Mouse (Mus musculus) liver, adult 2 months (tissue): Measurements from ENCODE around the gene Mfsd2b. TPM values are rescaled to one million over a fixed set of nuclear protein-coding genes. Genes with fewer than 3 reads are reported as not detected.

Source experiments
- DNase-seq: peaks from one replicate; pipeline ENCODE4 v3.0.0-alpha.2; 2011; ENCODE audit warnings: low read depth, low spot score; ENCODE audit errors: extremely low read depth
- H3K27ac ChIP-seq: fragments of 200-500 bp; replicated peaks from 2 replicates; pipeline ENCODE4 v1.5.1; 2012; ENCODE audit warnings: low read depth, mild to moderate bottlenecking, control low read depth, inconsistent platforms, low read length; ENCODE audit not compliant: insufficient read depth
- H3K27me3 ChIP-seq: fragments of 200-500 bp; 2 replicates; pipeline ENCODE4 v1.6.1; 2012; ENCODE audit warnings: mild to moderate bottlenecking, moderate library complexity, low read length, inconsistent platforms; ENCODE audit not compliant: control insufficient read depth, insufficient read depth
- H3K36me3 ChIP-seq: fragments of 200-500 bp; 2 replicates; pipeline ENCODE4 v1.6.1; 2012; ENCODE audit warnings: low read length, inconsistent platforms; ENCODE audit not compliant: control insufficient read depth, insufficient read depth
- H3K4me1 ChIP-seq: fragments of 200-500 bp; 2 replicates; pipeline ENCODE4 v1.6.1; 2011; ENCODE audit warnings: low read length; ENCODE audit not compliant: control insufficient read depth, insufficient read depth
- H3K4me3 ChIP-seq: fragments of 200-500 bp; 2 replicates; pipeline ENCODE4 v1.5.1; 2011; ENCODE audit warnings: low read depth, mild to moderate bottlenecking, control low read depth, low read length, moderate library complexity; ENCODE audit not compliant: insufficient read depth
- H3K79me2 ChIP-seq: fragments of 200-500 bp; 2 replicates; pipeline ENCODE4 v1.6.1; 2012; ENCODE audit warnings: inconsistent platforms, mild to moderate bottlenecking, low read length, moderate library complexity; ENCODE audit not compliant: control insufficient read depth, insufficient read depth
- H3K9ac ChIP-seq: fragments of 200-500 bp; 2 replicates; pipeline ENCODE4 v1.6.1; 2012; ENCODE audit warnings: low read depth, mild to moderate bottlenecking, control low read depth, inconsistent platforms, low read length
- CTCF ChIP-seq: fragments of 200-500 bp; IDR thresholded peaks from 2 replicates; pipeline ENCODE4 v1.5.1; 2011; ENCODE audit warnings: low read depth, low read length, control low read depth
- POLR2A ChIP-seq: fragments of 200-500 bp; IDR thresholded peaks from 2 replicates; pipeline ENCODE4 v1.6.1; 2011; ENCODE audit warnings: low read length, control low read depth; ENCODE audit not compliant: insufficient read depth; ENCODE audit errors: extremely low read depth
- WGBS: fragments of 180-500 bp; shearing (Covaris S2); methylation state at CpG from one replicate; pipeline ENCODE4 v1.1.7; 2018; 5-methylcytosine and 5-hydroxymethylcytosine counted together
- polyA plus RNA-seq: library from polyadenylated mRNA; depleted of rRNA; stranded (reverse); fragments of >200 nt; gene quantifications from 2 replicates; pipeline ENCODE4 v1.2.3, GENCODE M21; 2012
- total RNA-seq: library from RNA; depleted of rRNA; stranded (reverse); fragments of >200 nt; gene quantifications from 2 replicates; pipeline ENCODE4 v1.2.3, GENCODE M21; 2014

The Mfsd2b gene
- total and polyA plus RNA-seq, 2 experiments = 0.18 to 0.39 TPM

- H3K36me3 ChIP-seq = no peaks in the 10 kb centered on the region; the same call in 1 of the 2 replicates
- WGBS = 74% methylated on average over 11 of the region's 11 CpGs
Observed at GRCm38 (mm10) chr12:4859241-4859914, 14.8 kb downstream of the Mfsd2b start.

DNA sequence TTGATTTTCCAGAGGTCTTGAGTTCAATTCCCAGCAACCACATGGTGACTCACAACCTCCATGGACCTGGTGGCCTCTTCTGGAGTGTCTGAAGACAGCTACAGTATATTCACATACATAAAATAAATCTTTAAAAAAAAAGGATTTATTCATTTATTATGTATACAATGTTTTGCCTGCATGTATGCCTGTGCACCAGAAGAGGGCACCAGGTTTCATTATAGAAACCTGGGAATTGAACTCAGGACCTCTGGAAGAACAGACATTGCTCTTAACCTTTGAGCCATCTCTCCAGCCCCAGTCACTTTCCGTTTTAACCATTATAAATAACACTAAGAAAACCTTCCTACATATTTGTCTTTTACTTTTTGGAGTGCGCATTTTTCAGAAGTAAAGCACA lies 17.3 kb downstream of the Mfsd2b start:
- Histone ChIP-seq H3K27ac (no peak overlapping the region), H3K4me1 (no peaks in the 10 kb centered on the region), H3K79me2 (no peaks in the 10 kb centered on the region), H3K9ac (no peak overlapping the region), H3K27me3 (no peaks in the 10 kb centered on the region), H3K36me3 (no peaks in the 10 kb centered on the region; the same call in 1 of the 2 replicates), H3K4me3 (no peak overlapping the region)
- no peak for TF ChIP-seq CTCF
- no peak for TF ChIP-seq POLR2A
- 68% methylated on average over 2 of the region's 2 CpGs for WGBS
- no peak for DNase-seq

More at GRCm38 (mm10) chr12:4859241-4859914, 14.8 kb downstream of the Mfsd2b start:
- Histone ChIP-seq H3K4me1 (no peaks in the 10 kb centered on the region), H3K79me2 (no peaks in the 10 kb centered on the region), H3K9ac (no peak overlapping the region), H3K27ac (no peak overlapping the region), H3K4me3 (no peak overlapping the region), H3K27me3 (no peaks in the 10 kb centered on the region)
- TF ChIP-seq CTCF (no peak), POLR2A (no peak)
- no peak for DNase-seq

DNA sequence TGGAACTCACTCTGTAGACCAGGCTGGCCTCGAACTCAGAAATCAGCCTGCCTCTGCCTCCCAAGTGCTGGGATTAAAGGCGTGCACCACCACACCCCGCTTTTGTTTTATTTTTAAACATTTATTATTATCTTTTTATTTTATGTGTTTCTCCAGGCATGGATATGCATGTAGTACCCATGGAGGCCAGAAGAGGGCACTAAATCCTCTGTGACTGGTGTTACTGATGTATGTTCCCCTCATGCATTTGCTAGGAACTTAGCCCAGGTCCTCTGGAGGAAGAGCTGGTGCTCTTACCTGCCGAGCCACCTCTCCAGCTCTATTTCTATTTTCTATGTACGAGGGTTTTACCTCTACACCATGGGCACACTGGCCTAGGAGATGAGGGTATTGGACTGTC lies 18.0 kb downstream of the Mfsd2b start:
- Histone ChIP-seq H3K4me1 (no peaks in the 10 kb centered on the region), H3K27ac (no peak overlapping the region), H3K36me3 (no peaks in the 10 kb centered on the region; the same call in 1 of the 2 replicates), H3K9ac (no peak overlapping the region), H3K79me2 (no peaks in the 10 kb centered on the region), H3K4me3 (no peak overlapping the region), H3K27me3 (no peaks in the 10 kb centered on the region)
- no peak for DNase-seq
- TF ChIP-seq POLR2A (no peak), CTCF (peak; percentile 35; the same call in 1 of the 2 replicates)
- WGBS = 97% methylated on average over 5 of the region's 5 CpGs

GRCm38 (mm10) chr12:4843741-4844140 lies 30.4 kb downstream of the Mfsd2b start:
- peak; percentile 73 for DNase-seq
- Histone ChIP-seq H3K4me1 (peaks cover 4% of the 10 kb centered on the region), H3K27me3 (no peaks in the 10 kb centered on the region), H3K9ac (peak overlapping the region; percentile 46; the same call in 1 of the 2 replicates), H3K79me2 (peaks cover 3% of the 10 kb centered on the region; the same call in 1 of the 2 replicates), H3K27ac (peak overlapping the region; percentile 81), H3K36me3 (no peaks in the 10 kb centered on the region), H3K4me3 (peak overlapping the region; percentile 66)
- 1% methylated on average over 12 of the region's 12 CpGs for WGBS
- no peak for TF ChIP-seq CTCF
- no peak for TF ChIP-seq POLR2A

GRCm38 (mm10) chr12:4842890-4843597 lies 31.1 kb downstream of the Mfsd2b start, which contains the start of gene Wdcp:
Gene Wdcp, plus strand, starts transcription at chr12:4843303.
- Histone ChIP-seq H3K9ac (peak within 1 kb of the TSS; percentile 81), H3K27ac (peak within 1 kb of the TSS; percentile 81), H3K36me3 (no peaks in the 10 kb centered on the region), H3K4me3 (peak within 1 kb of the TSS; percentile 66), H3K27me3 (no peaks in the 10 kb centered on the region), H3K4me1 (peaks cover 4% of the 10 kb centered on the region), H3K79me2 (peaks cover 3% of the 10 kb centered on the region; the same call in 1 of the 2 replicates)
- DNase-seq = peak; percentile 91
- TF ChIP-seq POLR2A = peak; percentile 48; the same call in 1 of the 2 replicates
- no peak for TF ChIP-seq CTCF
- under 1% methylated on average over 30 of the region's 30 CpGs for WGBS

DNA sequence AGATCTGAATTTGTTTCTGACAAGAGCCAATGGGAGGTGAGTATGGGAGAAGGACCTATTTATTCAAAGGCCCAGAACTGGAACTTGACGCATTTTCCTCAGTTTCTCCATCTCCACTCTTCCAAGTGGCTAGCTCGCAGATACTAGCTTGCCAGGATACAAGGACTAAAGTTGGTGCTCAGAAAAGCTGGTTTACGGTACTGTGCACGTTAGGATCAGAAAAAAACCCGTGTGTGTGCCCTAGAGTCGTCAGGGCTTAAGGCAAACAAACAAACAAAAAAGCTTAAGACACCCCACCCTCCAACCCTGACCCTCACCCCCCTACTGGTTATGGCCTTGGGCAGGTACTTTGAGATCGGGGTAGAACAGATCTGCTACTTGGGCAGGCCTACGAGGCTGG lies 31.7 kb downstream of the Mfsd2b start:
- Histone ChIP-seq H3K9ac (no peak overlapping the region), H3K27ac (no peak overlapping the region), H3K79me2 (peaks cover 2% of the 10 kb centered on the region; the same call in 1 of the 2 replicates), H3K4me3 (no peak overlapping the region), H3K36me3 (no peaks in the 10 kb centered on the region), H3K27me3 (no peaks in the 10 kb centered on the region), H3K4me1 (peaks cover 4% of the 10 kb centered on the region)
- 90% methylated on average over 8 of the region's 8 CpGs for WGBS
- no peak for DNase-seq
- no peak for TF ChIP-seq POLR2A
- TF ChIP-seq CTCF = no peak
